Mouse (Mus musculus) splenic B cell, adult 2 months (primary cell): ENCODE measurements around the gene Ppl.

Source experiments
- DNase-seq: peaks from one replicate; pipeline ENCODE4 v3.0.0-alpha.2; 2011; ENCODE audit warnings: low read depth, low spot score
- H3K27me3 ChIP-seq: 2 replicates; pipeline ENCODE4 v1.6.1; 2012; ENCODE audit warnings: mild to moderate bottlenecking, low read length, moderate library complexity, mixed read lengths; ENCODE audit not compliant: control insufficient read depth, poor library complexity, insufficient read depth, severe bottlenecking
- H3K36me3 ChIP-seq: 2 replicates; pipeline ENCODE4 v1.6.1; 2012; ENCODE audit warnings: mild to moderate bottlenecking, low read length, moderate library complexity, mixed read lengths; ENCODE audit not compliant: control insufficient read depth, poor library complexity, insufficient read depth, severe bottlenecking

Gene Ppl

DNA sequence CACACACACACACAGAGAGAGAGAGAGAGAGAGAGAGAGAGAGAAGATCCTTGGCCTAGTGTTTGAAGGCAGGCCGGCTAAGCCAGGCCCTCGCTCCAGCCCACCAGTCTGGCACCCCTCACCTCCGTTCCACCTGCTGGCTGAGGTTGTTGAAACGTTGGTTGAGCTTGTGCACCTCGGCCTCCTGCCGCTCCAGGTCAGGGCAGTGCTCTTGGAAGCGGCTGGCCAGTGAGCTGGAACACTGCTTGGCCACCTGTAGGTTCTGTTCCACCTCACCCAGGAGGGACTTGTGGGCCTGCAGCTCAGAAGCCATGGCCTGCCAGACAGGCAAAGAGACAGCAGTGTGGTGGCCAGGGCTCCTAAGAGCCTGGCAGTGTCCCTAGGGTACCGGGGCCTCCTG, 35.7 kb downstream of the Ppl start:
- no peak for DNase-seq

DNA sequence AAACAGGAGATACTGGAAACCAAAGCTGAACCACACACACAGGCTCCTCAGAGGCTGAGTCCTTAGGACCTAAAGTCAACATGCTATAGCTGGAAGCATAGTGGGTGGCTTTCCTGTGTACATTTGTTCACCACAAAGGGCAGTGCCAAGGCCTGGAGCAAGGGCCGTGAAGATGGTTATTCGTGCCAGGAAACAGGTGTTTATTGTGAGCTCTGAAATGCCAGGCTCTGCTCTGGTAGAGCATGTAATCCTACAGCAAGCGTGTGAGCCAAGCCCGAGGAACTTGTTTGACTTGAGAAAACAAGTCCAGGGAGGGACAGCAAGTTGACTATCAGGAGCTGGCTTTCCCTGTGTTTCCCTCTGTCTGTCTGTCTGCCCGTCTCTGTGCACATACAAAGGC, 38.9 kb downstream of the Ppl start:
- DNase-seq: peak; percentile 29
- no peaks in the 10 kb centered on the region for H3K27me3 ChIP-seq
- no peaks in the 10 kb centered on the region for H3K36me3 ChIP-seq

More for the DNA sequence above, 35.7 kb downstream of the Ppl start:
- no peaks in the 10 kb centered on the region for H3K36me3 ChIP-seq
- H3K27me3 ChIP-seq: no peaks in the 10 kb centered on the region

DNA sequence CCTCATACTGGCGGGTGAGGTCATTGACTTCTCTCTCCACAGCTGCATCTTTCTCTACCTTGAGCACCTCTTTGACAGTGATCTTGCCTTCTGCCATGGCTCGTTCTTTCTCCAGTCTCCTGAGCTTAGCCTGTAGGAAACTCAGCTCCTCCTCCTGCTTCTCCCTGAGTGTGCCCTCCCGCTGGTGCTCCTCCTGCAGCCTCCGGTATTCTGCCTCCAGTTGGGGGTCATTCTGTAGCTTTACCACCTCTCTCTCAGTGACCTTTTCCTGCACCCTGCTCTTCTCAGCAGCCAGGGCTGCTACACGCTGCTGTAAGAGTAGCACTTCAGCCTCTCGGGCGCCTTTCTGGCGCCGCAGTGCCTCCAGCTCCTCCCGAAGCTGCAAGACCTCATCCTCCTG, 43.2 kb downstream of the Ppl start:
- H3K36me3 ChIP-seq: peaks cover 4% of the 10 kb centered on the region; the same call in 1 of the 2 replicates
- H3K27me3 ChIP-seq: no peaks in the 10 kb centered on the region
- no peak for DNase-seq

DNA sequence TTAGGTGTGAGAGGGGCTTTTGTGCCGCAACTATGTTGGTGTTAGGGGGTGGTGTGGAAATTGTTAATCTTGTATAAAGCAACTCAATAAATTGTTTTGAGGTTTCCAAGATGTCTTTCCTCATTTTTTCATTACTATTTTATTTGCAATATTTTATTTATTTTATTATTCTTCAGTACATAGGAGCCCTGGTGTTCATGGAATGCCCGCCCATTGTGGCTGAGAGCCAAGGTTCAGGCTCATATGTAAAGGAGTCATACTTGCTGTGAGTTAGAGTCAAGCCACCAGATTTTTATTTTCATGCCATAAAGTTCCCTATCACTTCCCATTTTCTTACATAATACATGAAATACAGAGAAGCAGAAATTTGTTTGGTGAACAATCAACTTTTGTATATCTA, 46.0 kb downstream of the Ppl start:
- DNase-seq: no peak

DNA sequence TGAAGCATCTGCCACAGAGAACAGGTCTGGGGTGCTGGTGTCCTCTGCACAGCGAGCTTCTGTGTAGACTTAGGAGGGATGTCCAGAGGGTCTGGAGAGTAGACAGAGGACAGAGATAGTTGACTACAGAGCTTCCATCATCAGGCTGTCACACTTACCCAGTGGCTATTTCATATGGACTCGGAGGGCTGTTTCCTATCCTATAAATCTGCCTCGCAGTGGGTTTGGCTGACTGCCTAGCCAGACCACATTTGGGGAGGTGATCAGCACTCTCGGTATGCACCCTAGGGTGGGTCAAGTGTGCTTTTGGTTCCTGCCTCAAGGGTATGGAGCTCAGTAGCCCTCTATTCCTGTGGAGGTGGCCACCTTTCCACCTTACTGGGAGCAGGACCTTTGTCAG, 47.0 kb downstream of the Ppl start:
- DNase-seq: no peak
- Histone ChIP-seq H3K36me3 (peaks cover 7% of the 10 kb centered on the region), H3K27me3 (no peaks in the 10 kb centered on the region)

More for the DNA sequence above, 46.0 kb downstream of the Ppl start:
- Histone ChIP-seq H3K36me3 (peaks cover 7% of the 10 kb centered on the region), H3K27me3 (no peaks in the 10 kb centered on the region)

DNA sequence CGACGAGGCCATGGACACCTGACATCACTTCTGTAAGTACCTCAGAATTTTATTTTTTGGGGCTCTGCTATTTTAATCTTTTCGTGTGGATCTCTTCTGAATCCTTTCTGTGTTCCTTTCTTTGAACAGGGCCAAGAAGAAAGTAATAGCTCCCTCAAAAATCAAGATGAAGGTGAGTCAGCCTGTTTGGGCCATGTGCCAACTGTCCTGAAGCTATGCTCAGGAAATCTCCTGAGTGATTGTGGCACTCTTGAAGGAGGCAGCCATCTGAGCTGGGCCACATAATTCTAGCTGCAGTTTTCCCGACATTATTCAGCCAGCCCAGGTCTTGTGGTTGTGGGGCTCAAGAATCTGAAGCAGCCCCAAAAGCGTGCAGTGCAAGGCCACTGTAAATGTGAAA, 57.9 kb downstream of the Ppl start:
- Histone ChIP-seq H3K36me3 (peaks cover 17% of the 10 kb centered on the region), H3K27me3 (no peaks in the 10 kb centered on the region)
- no peak for DNase-seq

DNA sequence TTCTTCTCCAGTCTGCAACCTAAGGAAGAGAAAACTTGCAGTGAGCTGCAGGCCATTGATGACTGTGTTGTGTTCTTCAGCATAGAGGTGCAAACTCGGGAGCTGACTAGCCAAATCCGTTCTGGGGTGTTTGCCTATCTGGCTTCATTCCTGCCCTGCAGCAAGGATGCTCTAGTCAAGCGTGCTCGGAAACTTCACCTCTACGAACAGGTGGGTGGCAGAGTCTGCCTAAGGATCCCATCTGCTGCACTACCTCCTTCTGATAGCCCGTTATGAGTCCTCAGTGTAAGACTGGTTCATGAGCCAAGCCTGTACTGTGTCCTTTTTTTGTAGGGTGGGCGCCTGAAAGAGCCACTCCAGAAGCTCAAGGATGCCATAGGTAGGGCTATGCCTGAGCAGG, 60.2 kb downstream of the Ppl start:
- DNase-seq: no peak
- peaks cover 16% of the 10 kb centered on the region for H3K36me3 ChIP-seq
- no peaks in the 10 kb centered on the region for H3K27me3 ChIP-seq

DNA sequence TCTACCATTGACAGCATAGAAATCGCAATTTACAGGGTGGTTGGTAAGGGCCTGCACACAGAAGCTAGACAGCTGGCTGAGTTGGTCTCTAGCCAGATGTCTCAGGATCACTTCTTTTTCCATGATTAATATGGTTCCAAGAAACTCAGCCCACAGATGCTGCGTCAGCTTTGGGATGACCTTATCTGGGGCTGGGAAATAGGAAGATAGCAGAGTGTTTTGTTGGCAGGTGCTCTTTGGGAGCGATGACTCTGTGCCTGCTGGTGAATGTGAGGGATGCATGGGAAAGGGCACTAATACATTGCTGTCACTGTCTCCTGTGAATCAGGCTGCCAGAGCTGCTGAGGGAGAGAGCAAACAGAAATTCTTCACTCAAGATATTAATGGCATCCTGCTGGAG, 61.9 kb downstream of the Ppl start:
- Histone ChIP-seq H3K36me3 (peaks cover 15% of the 10 kb centered on the region), H3K27me3 (no peaks in the 10 kb centered on the region)
- DNase-seq: no peak

DNA sequence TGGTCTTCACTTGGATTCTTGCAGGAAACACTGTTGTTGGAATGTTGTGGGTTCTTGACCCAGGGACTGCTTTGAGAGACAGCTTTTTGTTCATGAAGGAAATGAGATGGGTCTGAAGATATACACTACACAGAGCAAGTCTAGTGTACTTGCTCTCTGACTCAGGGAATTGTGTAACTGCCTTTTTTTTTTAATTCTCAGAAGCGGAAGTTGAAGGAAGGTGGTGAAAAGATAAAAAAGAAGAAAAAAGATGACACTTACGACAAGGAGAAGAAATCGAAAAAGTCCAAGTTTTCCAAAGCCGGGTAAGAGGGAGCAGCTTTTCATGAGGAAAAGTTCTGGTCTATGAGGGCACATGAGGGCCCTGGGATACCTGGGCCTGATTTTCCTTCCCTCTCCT, 68.7 kb downstream of the Ppl start:
- Histone ChIP-seq H3K36me3 (peaks cover 9% of the 10 kb centered on the region), H3K27me3 (no peaks in the 10 kb centered on the region)
- DNase-seq: no peak

DNA sequence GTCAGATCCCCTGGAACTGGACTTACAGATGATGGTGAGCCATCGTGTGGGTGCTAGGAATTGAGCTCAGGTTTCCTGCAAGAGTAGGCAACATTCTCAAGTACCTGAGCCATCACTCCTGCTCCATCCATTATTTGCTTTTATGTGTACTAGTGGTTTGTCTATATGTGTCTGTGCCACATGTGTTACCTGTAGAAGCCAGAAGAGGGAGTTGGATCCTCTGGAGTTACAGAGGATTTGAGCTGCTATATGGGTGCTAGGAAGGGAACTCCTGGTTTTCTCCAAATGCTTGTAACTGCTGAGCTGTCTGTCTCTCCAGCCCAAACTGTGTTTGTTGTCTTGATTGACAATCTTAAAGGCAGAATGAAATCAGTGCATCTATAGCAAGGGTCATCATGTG, 74.1 kb downstream of the Ppl start:
- Histone ChIP-seq H3K36me3 (peaks cover 4% of the 10 kb centered on the region; the same call in 1 of the 2 replicates), H3K27me3 (no peaks in the 10 kb centered on the region)
- DNase-seq: peak; percentile 51

DNA sequence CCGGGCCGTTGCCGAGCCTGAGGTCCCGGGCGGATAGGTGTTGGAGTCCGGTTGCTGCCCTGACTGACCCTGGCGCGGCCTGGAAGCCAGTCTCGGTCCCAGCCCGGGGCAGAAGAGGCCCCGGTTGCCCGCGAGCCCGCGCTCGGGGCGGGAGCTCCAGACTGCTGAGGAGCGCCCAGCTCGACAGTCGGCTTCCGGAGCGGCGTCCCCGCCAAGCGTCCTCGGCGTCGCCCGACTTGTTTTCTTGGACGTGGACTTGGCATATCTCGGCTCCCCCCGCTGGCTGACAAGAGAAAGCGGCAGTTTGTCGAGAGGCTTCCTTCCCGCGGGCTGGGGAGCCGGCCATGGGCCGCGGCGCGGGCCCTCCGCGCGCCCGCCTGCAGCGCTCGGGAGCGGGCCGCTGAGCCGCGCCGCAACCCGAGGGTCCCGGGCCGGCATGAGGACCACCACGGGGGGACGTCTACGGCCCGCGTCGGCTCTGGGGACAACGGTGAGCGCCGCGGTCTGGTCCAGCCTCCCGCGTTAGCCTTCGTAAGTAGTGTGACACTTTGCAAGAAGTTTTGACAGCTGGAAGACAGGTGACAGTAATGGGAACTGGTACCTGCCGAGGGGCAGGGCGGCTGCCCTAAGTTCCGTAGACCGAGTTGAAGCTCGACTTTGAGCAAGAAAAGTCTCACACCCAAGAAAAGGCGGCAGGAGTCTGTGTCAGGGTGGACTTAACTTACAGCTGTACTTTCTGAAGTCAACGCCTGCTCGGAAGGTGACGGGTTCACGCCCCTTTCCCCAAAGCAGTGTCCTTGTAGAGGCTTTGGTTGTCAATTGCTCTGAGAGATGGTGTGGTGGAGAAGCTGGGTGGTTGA, 81.7 kb downstream of the Ppl start:
- no peaks in the 10 kb centered on the region for H3K27me3 ChIP-seq
- peaks cover 11% of the 10 kb centered on the region for H3K36me3 ChIP-seq
- peak; percentile 71 for DNase-seq

DNA sequence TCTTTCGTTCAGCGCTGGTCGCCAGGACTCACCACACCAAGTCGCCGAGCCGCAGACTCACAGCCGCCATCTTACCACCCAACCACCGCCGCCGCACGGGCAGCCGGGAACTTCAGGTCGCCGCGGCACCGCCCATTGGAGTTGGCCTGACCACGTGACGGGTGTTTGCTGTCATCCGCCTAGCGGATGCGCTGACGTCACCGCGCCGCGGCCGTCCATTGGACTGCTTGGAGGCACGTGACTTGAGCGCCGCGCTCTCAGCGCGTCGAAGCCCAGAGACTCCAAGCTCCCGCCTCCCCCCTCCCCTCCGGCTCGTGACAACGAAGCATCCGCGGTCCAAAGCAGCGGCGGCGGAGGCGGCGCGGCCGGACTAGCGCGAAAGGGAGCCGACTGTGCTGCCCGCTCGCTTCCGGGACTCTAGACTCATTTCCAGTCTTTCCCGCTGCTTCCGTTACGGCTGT, 82.4 kb downstream of the Ppl start, which contains the start of the genes Glyr1 and Ubn1:
TSS of gene Glyr1 (minus strand) at position 90 of the 461 bp plus-strand sequence.
TSS of gene Ubn1 (plus strand) at position 284 of the 461 bp plus-strand sequence.
- H3K36me3 ChIP-seq: peaks cover 9% of the 10 kb centered on the region
- H3K27me3 ChIP-seq: no peaks in the 10 kb centered on the region
- DNase-seq: peak; percentile 100

DNA sequence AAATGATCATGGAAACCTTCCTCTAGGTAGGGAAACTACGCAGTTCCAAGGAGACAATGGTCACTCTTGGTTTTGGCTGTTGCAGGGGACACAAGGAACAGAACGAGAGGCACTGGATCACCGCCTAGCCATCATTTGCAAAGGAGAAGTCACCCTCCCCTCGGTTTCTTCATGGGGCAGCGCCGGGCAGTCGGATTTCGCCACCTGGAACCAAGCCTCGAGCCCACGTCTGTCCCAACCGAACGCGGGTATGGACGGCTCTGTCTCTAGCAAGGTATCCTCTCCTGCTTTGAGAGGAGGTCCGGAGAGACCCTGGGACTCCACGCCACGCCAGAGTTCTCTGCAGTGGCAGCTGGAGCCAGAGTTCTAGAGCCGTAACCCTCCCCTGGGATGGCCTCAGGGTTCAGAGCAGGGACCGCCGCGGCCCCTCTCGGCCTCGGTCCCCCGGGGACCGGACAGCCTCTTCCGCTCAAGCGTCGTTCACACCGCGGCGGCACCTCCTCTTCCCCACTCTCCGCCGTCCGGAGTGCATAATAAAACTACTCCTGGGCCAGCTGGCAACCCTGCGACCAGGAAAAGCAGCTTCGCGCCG, 82.9 kb downstream of the Ppl start:
- H3K27me3 ChIP-seq: no peaks in the 10 kb centered on the region
- H3K36me3 ChIP-seq: peaks cover 11% of the 10 kb centered on the region
- no peak for DNase-seq

DNA sequence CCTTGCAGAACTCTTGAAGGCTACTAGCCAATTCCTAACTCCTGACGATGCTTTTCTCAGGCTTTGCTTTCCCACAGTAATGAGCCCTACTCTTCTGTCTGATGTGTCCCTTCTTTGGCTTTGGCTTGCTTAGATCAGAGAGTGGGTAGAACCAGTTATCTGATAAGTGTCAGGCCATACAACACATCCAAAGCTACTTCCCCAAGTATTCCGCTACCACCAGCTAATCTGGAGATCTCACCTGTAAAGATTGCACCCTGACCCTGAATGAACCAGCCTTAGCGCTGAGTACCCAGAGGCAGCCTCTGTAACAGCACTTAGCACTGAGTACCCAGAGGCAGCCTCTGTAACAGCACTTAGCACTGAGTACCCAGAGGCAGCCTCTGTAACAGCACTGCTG, 86.9 kb downstream of the Ppl start:
- Histone ChIP-seq H3K27me3 (no peaks in the 10 kb centered on the region), H3K36me3 (peaks cover 20% of the 10 kb centered on the region)
- DNase-seq: no peak

DNA sequence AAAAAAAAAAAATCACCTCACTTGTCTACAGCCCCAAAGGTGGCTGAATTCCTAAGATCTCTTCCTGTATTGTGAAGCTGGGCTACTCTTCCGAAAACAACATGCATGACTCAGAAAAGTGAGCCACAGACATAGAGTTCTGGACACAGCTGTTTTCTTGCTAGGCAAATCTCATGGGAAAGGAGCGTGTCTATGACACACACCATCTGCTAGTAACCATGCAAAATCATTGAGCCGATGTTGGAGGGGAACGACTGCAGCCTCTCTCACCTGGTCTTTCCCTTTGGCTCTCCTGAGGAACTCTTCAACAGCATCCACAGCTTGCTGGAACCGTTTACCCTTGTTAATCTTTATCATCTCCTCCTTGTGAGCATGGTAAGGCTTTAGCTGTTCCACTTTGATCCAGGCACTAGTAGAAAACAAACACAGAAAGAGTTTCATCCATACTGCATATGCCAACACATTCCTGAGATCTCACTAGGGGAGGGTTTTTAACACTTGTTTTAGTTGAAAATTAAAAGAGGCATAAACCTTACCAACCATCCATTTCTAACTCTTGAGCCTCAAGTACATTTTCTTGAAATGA, 95.5 kb downstream of the Ppl start:
- H3K27me3 ChIP-seq: no peaks in the 10 kb centered on the region
- peaks cover 21% of the 10 kb centered on the region for H3K36me3 ChIP-seq
- no peak for DNase-seq
